Mouse (Mus musculus): ENCODE results near the gene Nfat5.

Gene Nfat5

DNA sequence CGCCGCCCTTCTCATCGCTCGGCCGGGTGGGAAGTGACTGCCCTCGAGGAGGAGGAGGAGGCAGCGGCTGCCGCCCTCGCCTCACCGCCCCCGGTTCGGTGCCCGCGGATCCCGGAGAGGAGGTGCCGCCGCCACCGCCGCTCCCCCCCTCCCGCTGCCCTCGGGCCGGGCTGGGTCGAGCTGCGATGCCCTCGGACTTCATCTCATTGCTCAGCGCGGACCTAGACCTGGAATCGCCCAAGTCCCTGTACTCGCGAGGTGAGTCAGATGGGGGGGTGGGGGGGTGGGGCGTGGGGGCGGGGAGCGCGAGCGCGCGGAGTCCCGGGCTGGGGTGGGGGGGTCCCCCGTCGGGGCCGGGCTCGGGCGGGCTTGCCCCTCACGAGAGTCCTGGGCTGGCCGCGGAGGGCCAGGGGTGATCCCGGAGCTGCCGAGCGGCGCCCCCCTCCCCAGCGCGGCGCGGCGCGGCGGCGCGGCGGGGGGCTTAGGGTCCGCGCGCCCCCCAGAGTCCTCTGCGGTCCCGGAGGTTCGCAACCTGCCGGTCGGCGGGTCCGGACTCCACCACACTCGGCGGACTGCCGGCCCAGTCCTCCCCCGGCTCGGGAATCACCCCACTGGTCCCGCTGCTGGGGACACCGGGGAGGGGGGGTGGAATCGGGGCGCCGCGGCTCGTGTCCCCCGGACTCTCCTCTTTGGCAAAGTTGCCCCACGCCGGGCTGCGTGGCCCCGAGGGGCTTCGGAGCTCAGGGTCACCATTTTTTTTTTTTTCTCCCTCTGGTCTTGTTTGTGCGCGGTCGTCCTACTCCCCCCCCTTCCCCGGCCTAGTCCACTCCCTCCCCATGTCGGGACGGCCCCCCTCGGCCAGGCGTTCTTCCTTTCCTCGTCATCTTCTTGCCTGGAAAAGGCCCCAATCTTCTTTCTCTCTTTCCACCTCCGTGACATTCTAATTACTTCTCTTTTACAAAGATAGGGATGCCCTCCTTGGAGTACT is 665 bp downstream of the Nfat5 start:
- peak; percentile 25 for DNase-seq

DNA sequence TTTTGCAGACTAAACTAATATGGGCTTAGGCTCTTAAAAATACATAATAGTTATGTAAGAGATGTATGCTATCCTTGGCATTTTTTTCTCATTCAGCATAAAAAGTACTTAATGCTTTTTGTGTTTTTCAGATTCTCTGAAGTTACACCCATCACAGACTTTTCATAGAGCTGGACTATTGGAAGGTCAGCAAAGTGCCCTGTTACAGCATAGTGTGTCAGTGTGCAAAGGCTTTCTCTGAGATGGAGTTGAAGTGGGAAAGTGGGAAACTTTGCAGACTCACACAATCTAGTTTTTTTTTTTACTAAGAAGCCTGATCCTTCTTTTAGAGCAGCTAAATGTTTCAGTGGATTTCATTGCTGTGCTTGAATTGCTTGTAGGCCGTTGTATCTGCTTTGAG is 2.2 kb downstream of the Nfat5 start:
- no peak for DNase-seq

DNA sequence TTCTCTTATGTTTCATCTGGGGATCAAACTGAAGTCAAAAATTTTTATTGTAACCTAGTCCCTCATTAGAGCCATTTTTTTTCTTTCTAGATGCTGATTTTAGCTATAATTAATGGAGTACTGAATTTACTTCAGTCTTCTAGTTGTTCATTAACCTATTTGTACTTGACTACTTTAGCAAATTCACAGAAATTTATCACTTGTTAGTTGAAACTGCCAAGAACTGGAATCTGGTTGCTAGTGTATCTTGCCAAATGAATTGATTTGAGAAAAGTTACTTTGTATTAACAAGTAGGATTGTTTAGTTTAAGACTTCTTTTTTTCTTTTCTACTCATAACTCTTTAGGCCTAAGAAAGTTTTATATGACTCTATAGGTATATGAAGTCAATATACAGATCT is 18.6 kb downstream of the Nfat5 start:
- DNase-seq, result no peak

DNA sequence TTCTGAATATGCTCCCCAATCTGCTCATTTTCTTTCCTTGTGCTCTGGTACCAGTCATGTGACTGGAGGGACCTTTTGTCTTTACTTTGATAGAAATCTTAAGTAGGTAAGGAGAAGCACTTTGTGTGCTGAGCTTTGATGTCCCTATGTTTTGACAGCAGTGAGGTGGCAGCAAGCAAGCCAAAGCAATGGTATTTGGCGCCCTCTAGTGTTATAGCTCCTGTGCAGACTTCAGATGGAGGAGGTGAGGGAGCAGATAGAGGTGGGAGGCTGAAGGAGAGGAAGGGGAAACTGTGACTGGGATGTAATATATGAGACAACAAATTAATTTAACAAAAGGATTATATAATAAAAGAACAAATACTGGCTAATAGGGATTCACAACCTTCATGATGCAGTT is 30.9 kb downstream of the Nfat5 start:
- peak; percentile 78 for DNase-seq

DNA sequence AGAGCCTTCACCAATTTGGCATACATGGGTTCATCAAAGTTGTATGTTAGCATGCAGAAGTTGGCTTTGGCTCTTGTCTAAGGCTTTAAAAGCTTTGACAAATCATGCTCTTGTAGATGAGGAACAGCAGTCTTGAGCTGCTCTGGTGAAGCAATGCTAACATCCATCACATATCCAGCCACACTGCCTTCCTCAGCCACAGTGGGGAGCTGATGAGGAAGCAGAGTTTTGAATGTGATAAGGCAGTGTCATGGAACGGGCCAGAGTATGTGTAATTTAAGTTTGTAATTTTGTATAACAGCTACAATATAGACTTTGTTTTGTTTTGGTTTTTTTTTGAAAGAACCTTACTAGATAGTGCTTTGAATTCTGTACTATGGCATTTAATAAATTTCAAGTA is 36.3 kb downstream of the Nfat5 start:
- no peak for DNase-seq

DNA sequence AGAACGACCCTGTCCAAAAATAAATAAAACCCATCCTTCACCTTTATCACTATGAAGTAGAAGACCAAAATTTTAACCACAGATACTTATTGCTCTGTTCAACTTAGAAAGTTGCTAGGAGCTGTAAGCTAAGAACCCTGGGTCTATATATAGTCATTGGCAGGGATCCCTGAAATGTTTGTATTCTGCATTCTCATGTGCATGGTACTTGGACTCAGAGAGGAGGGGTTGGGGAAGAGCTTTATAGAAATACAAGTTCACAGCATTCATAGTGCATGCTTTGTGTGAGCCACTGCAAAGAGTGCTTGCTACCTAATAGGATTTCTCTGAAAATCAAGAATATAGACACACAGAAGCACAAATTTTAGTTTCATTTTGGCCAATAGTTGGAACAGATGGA is 43.2 kb downstream of the Nfat5 start:
- no peak for DNase-seq

DNA sequence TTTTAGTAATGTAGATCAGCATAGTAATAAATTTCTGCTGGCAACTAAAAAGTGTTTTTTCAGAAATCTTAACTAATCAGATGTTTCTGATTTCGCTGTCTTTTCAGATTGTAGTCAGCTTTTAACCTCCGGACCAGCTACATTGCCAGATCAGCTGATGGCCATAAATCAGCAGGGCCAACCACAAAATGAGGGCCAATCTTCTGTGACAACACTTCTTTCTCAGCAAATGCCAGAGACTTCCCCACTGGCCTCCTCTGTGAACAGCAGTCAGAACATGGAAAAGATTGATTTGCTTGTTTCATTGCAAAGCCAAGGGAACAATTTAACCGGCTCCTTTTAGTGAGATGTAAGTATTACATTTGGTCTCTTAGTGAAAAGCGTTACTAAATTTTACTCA is 77.0 kb downstream of the Nfat5 start:
- no peak for DNase-seq

DNA sequence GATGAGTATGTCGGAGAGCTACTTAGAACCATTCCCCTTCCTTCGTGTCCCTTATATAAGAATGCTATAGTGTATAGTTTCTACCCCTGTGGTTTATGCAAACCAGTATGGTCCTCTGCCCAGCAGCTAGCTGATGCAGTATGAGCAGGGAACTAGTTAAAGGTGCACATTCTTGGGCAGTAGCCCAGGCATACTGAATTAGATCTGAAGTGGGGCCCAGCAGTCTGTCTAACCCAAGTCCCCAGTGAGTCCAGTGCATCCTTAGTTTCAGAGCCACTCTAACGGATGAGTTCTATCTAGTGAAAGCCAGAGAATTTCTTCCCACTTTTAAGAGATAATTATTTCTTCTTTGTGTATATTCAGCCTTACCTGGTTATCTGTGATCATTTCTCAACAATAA is 84.1 kb downstream of the Nfat5 start:
- no peak for DNase-seq

DNA sequence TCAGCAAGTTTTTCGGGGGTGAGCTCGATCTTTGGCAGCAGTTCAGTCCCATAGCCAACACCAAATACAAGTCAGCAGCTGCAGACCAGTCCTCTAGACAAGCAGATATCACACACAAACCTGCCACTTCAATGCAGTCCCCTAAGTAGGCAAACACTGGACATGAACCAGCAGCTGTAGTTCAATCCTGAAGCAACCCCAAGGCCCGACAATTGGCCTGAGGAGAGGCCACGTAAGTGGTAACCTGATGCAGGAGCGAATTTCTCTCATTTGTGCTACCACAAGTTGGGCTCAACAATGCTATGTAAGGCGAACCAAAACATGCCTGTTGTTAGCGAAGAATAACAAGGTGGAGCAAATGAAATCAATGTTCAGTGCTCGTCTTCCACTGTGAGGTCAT is 87.5 kb downstream of the Nfat5 start:
- no peak for DNase-seq

DNA sequence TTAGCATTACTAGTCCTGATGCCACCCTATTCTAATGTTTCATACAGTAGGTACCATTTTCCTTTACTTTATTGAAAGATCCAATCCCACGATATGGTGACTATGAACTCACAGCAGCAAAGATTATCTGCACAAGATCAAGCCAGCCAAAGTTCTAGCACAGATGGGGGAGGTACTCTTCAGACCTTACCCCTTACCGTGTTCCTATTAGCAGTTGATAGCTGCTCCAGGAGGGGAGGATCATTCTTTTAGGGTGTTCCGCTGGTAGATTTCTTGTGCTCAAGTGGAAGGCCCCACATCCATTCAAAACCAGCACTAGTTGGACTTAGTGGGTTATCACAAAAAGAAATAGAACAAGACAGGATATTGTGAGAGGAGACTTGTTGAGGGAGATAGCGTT is 88.4 kb downstream of the Nfat5 start:
- DNase-seq, result no peak

DNA sequence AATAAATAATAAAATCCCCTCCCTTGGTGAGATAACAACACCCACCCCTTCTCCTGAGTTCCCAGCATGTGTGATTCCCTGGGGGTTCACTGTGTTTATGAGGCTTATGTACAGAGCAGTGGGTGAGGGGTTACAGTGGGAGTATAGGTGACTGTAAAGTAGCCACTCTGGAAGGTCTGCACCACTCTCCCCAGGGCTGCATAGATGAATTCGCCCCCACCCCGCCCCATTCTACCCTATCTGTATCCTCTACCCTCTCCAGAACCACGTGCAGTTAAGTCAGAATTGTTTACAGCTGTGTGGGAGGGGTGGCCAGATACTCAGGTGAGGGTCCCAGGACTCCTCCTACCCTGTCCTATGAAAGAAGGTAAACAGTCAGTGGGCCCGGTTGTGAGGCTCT is 89.6 kb downstream of the Nfat5 start:
- DNase-seq, result no peak

DNA sequence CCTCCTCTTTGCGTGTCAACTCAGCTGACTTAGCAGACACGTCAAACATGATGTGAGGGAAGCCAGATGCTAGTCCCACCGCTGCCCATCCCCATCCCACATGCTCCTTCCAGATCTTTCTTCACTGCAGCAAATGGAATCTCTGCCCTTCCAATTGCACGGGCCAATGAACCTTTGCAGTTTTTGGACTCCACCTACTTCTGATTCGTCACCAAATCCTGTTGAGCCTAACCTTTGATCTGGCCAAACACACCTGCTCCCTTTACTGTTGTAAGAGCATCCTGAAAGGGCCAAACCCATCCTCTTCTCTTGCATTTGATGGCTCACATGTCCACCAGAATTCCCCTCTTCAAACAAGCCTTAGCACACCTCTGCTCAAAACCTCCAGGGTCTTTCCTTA is 91.4 kb downstream of the Nfat5 start:
- no peak for DNase-seq

DNA sequence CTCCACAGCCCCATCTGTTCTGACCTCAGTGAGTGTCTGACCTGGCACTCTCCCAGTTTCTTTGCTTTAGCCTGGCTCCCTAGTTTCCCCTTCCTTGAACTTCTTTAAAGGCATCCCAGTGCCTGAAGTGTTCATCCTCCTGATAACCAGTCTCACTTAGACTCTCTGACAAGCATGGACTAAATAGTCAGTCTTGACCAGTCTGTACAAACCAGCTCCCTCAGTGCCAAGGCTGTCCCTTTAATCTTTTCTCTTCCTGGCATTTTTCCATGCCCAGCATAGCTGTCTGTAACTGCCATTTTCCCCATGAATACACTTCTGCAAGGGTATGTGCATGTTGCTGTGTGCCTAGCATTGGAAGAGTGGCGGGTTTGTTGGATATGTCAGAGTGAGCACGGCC is 91.8 kb downstream of the Nfat5 start:
- no peak for DNase-seq

DNA sequence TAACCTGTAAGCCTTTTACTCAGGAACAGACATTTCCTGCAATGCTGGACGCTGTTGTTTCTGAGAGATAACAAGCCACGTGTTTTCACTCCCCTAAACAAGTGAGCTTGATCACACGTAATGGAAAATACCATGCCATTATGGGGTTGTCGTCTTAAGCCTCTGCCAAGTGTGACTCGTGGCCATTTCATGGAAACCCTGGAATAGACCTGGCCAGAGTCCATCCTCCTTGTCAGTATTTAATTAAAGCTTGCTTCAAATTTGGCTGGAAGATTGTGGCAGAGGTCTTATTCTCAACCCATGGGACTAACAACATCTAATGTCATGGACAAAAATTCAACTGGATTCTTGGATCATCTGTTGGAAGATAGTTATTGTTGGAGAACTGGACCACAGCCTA is 92.9 kb downstream of the Nfat5 start:
- no peak for DNase-seq

DNA sequence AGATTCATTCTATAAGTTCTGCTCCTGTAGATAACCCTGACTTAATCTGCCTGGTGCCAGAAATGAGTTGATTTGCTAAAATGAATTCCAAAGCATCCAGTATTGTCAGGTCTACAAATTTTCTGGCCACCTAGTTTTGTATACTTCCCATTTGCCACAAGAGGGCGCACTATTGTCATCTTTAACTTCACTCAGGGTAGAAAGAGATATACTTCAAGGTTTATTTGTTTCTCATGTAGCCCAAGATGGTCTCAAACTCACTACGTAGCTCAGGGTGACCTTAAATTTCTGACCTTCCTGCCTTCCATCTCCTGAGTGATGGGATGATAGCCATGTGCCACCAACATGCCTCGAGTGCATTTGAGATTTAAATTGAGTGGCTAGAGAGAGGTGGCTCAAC is 93.4 kb downstream of the Nfat5 start:
- DNase-seq, result no peak

DNA sequence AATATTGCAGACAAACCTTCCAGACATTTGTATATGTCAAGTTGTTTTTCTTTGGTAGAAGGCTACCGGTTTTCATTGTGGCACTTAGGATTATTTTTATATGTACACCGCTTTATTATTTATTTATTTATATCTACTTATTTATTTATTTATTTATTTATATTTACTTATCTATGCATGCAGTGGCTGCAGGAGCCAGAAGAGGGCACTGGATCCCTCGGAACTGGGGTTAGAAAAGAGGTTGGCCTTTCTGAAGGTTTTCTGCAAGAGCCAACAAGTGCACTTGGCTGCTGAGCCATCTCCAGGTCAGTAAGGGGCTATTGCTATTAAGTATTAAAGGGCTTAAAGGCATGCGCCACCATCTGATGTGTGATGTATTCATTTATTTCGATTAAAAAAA is 94.6 kb downstream of the Nfat5 start:
- peak; percentile 48 for DNase-seq

DNA sequence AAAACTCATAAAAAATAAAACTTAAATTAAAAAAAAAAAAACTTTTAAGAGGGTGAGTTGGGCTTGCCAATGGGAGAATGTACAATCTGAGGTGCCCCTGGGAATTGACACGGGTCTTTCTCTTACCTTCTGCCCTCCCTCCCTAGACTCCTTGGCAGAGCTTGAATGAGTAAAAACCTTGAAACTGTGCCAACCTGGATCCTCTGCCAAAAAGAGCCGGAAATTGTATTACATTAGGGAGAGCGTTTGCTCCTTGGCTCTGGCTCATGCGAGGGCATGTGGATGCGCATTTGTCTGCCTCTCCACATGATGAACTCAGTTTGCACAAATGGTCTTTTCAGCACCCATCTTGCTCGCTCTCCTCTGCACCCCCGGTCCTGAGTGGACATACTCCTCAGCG is 96.3 kb downstream of the Nfat5 start:
- peak; percentile 43 for DNase-seq

DNA sequence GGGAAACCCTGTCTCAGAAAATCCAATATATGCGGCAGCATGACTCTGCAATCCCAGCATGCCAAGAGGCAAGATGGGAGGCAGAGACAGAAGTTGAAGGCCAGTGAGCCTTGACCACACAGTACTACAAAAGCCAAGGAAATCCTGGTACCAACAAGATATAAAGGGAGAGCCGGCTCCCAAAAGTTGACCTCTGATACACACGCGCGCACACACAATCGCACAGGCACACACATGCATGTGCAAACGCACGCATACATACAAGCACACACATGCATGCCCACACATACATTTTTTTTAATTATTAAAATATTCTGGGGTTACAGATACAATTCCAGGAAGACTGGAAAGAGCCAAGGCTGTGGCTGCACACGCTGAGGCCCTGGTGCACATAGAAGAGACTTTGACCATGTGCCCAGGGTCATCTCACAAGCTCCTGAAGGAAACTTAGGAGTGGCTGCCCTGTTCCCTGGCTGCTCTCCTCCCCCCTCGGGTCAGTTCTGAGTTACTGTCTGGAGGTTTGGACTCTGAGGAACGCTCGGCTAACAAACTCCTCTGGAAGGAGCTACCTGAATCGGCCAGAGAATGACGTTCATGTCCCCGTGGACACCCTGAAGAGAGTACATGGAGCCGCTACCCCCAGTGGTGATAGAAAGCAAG is 97.3 kb downstream of the Nfat5 start:
- no peak for DNase-seq

DNA sequence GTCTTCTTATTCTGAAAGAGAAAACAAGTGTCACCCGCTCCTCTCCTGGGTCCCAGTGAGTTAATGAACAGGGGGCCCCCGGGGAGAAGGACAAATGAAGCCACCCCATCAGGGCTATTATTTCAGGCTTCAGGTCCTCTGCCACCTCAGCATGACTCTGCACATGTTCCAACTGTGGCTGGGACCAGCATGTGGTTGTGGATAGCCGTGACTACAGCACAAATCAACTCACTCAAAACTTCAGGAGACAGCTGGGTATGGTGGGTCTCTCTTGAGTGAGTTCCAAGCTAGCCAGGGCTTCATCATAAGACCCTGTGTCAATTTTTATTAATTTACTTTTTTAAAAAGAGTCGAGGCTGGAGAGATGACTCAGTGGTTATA is 97.9 kb downstream of the Nfat5 start:
- DNase-seq, result no peak

DNA sequence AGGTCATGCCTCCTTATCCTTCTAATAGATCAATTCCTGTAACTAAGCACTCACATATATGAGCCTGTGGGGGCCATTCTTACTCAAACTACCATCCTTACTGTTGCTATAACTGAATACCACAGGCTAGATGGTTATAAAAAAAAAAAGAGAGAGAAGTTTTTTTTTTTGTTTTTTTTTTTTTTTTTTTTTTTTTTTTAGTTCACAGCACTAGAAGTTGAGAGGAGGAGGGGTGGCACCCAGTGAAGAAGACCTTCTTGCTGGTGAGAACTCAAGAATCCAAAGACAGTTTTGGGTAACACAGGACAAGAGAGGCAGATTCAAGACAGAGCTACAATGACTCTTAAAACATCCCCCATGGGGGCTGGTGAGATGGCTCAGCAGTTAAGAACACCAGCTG is 102.1 kb downstream of the Nfat5 start:
- no peak for DNase-seq

DNA sequence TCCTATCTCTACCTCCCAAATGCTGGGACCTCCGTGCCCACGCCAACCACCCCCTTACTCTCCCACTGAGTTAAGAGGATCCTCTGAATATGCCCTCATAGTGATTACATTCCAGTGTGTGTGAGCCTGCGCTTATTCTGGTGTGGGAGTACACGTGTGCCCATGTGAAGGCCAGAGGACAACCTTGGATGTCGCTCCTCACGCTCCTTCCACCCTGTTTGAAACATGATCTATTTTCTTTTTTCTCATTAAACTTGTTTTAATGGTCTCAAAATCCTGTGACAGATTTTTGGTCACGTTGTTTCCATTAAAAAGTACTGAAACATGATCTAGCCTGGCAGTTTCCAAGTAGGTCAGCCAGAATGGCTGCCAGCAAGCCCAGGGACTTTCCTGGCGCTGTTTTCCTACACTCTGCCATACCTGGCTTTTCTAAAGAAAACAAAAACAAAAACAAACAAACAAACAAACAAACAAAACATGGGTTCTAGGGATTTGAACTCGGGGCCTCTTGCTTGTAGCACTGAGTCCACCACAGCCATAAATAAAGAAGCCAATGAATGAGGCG is 102.9 kb downstream of the Nfat5 start:
- no peak for DNase-seq

DNA sequence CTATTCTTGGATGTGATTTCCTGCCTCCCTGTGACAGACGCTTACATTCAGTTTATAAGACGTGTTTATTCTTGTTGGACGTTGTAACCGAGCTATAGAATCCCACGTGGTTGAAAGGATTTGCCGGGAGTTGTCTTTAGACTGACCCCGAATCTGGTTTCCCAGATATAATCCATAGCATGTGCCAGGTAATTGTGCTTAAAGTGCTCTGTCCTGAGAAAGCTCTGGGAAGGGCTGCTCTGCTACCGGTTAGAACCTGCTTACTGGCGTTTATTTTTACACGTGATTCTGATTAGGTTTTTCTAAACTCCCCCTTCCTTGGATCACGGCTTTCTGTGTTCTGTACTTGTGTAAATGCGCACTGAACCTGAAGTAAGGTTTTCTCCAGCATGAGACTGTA is 104.4 kb downstream of the Nfat5 start:
- no peak for DNase-seq

DNA sequence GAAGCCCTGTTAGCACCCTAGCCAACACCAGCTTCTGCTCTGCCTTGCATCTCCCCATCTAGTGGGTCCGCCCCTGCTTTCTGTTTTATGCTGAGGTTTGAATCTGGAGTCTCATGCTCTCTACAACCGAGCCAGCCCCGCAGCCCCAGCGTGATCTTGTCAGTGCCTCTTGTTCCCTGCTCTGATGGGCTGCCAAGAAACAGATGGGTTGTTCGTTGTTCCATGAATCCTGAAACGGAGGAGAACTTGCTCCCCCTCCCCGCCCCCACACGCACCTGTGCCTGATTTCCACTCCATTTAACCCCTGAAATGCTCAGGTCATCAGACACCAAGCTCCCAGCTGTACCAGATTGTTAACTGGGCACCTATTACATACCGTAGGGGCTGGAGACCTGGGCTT is 106.2 kb downstream of the Nfat5 start:
- peak; percentile 68 for DNase-seq

DNA sequence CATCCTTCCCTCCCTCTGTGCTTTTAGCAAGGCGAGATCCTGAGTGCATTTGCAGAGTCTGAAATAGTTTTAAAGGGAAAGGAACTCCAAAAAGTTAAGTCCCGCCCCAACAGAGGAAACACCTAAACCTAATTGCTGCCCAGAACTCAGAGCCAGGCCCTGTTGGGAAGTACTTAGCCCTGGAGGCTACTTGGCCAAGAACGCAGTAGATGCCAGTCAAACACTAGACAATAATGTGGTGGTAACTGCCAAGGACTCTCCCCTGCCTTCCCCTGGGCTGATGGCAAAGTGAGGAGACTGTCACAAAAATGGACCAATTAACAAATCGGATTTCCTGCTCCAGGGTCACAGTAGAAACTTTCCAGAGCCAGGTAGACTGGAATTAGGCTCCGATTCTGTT is 108.6 kb downstream of the Nfat5 start:
- no peak for DNase-seq

Data from layer of hippocampus, adult 9-11 months (tissue).